ENCODE assay signal across 9 mouse cellular contexts in the genomic region with DNA sequence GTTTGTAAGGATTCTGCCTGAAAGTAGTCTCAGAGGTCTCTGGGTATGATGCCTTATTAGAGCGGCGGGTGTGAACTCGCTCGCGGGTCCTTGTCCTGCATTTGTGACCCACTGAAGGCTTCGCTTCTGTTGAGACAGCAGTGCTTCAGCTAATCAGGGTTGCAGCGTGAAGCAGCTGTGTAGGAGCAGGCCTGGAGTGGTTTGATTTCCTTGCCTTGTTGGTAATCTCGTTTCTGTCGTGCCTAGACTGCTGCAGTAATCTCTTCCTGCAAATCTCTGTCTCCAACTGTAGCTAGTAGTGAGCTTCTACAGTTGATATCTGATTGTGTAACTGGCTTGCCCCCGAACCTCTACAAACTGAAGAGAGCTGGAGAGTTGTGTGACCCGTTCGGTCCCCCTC. TPM values are rescaled to one million over a fixed set of nuclear protein-coding genes. Genes with fewer than 3 reads are reported as not detected.
DNase-seq lines count a peak whose midpoint lies in the region; ATAC-seq and TF ChIP-seq lines count a peak whose summit lies in the region.
"Had no signal": no experiment of that assay in that cellular context is flagged by ENCODE, and none has a peak within 500 bp of the region (broad histone marks: within the 10 kb centered on the region; RNA-seq: fewer than 3 reads in every experiment).

No protein-coding gene starts in this region.

- DNase-seq in gastrocnemius, adult 2 months, result no peak
- DNase-seq in gastrocnemius, postnatal 4 days (ENCODE audit: low spot score in 2 of 2), result no peak
- no peak for DNase-seq in forebrain, postnatal 0 days
- DNase-seq in urinary bladder, adult 2 months (ENCODE audit: low spot score), result no peak
- no peak for DNase-seq in adrenal gland, postnatal 25 days
- DNase-seq: B cell, adult 2 months had no signal

- peak overlapping the region; percentile 92 for H3K4me3 ChIP-seq in gastrocnemius, adult 2 months
- no peak overlapping the region for H3K4me3 ChIP-seq in C2C12 (ENCODE audit: insufficient read depth, poor library complexity, severe bottlenecking)
- no peak overlapping the region for H3K4me3 ChIP-seq in forebrain, postnatal 0 days (ENCODE audit: low read depth, low read length)
- H3K4me3 ChIP-seq in macrophage (ENCODE audit: inconsistent target), result peak overlapping the region; percentile 59; the same call in 1 of the 2 replicates

- H3K9ac ChIP-seq in forebrain, postnatal 0 days, result no peak overlapping the region

- H3K79me3 ChIP-seq in C2C12 (ENCODE audit: low read depth), result peaks cover 36% of the 10 kb centered on the region

- H3ac ChIP-seq in C2C12 (ENCODE audit: control insufficient read depth, insufficient read length, low read depth), result peak overlapping the region; percentile 40

- peaks cover 13% of the 10 kb centered on the region for H3K4me1 ChIP-seq in forebrain, postnatal 0 days (ENCODE audit: insufficient read depth)

- no peak for ATAC-seq in forebrain, postnatal 0 days
- no peak for ATAC-seq in monocyte, adult 5-6 weeks (replicated peaks; ENCODE audit: insufficient number of reproducible peaks, low FRiP score, low TSS enrichment, poor library complexity, severe bottlenecking)

- TF ChIP-seq CTCF in gastrocnemius, adult 2 months (IDR thresholded peaks at IDR 0.05), result no peak
- TF ChIP-seq CTCF in C2C12 (IDR thresholded peaks at IDR 0.05; ENCODE audit: control insufficient read depth, insufficient read depth, insufficient read length), result no peak
- no peak for TF ChIP-seq CTCF in forebrain, postnatal 0 days (IDR thresholded peaks at IDR 0.05; ENCODE audit: low read depth)

- WGBS in forebrain, postnatal 0 days, result 89% methylated on average over 12 of the region's 12 CpGs
- WGBS in macrophage (ENCODE audit: missing documents), result 72% methylated on average over 12 of the region's 12 CpGs

- no peaks in the 10 kb centered on the region for H3K9me3 ChIP-seq in forebrain, postnatal 0 days (ENCODE audit: low read length)

- no peak overlapping the region for H3K27ac ChIP-seq in gastrocnemius, adult 2 months
- no peak overlapping the region for H3K27ac ChIP-seq in forebrain, postnatal 0 days (ENCODE audit: low read depth, low read length)
- no peak overlapping the region for H3K27ac ChIP-seq in macrophage

- peaks cover 53% of the 10 kb centered on the region for H3K36me3 ChIP-seq in C2C12 (ENCODE audit: control insufficient read depth, insufficient read depth)
- H3K36me3 ChIP-seq in forebrain, postnatal 0 days (ENCODE audit: insufficient read depth), result peaks cover 20% of the 10 kb centered on the region
- peaks cover 24% of the 10 kb centered on the region for H3K36me3 ChIP-seq in macrophage (ENCODE audit: inconsistent target)

- peak overlapping the region; percentile 82 for H3K4me2 ChIP-seq in forebrain, postnatal 0 days (ENCODE audit: low read depth)

- H3K79me2 ChIP-seq in C2C12 (ENCODE audit: control insufficient read depth, insufficient read depth), result peaks cover 56% of the 10 kb centered on the region
- H3K79me2 ChIP-seq in macrophage (ENCODE audit: inconsistent target), result peaks cover 52% of the 10 kb centered on the region

- H3K27me3 ChIP-seq in C2C12 (ENCODE audit: control insufficient read depth, insufficient read depth, insufficient read length), result no peaks in the 10 kb centered on the region
- no peaks in the 10 kb centered on the region for H3K27me3 ChIP-seq in forebrain, postnatal 0 days (ENCODE audit: insufficient read depth, low read length)

- intact Hi-C loops in gastrocnemius, adult 2 months (cut with DNase I), result loop anchor here (5.0 to 10.0 kb wide), 3 partner anchors 48 to 1735 kb away; partner anchors contain the start of genes Lmo4 and Syde2

TF ChIP-seq in C2C12, 6 proteins besides CTCF, POLR2A, EP300 and RAD21:
- TF ChIP-seq FOSL1 (IDR thresholded peaks at IDR 0.05; ENCODE audit: insufficient read depth, low read length, poor library complexity, severe bottlenecking) (no peak), MYOG (IDR thresholded peaks at IDR 0.05; ENCODE audit: control insufficient read depth, extremely low read depth, insufficient read length) (no peak), MYOD1 (IDR thresholded peaks at IDR 0.05; ENCODE audit: control insufficient read depth, insufficient read length, low read depth) (no peak), MAX (IDR thresholded peaks at IDR 0.05) (no peak), USF1 (IDR thresholded peaks at IDR 0.05; ENCODE audit: low read depth) (no peak), CEBPB (IDR thresholded peaks at IDR 0.05; ENCODE audit: low read depth) (no peak)

RNA-seq across cellular contexts. Expression of gene 2410004B18Rik, which starts 1.6 kb away (rescaled TPM):
- total RNA-seq in gastrocnemius, adult 2 months (2021), result 10 to 100 TPM; 18.2 to 19.6 TPM
- 10 to 100 TPM; 15.0 to 22.4 TPM for total RNA-seq in gastrocnemius, postnatal 4 days (2021)
- polyA plus RNA-seq in C2C12 (2012; fragmentation: generic; extraction: Trizol) (22.9 TPM), macrophage (2018) (19.9 to 24.6 TPM (median 21.5 TPM) in 3 replicates)
- 57.5 and 71.2 TPM in 2 replicates for total RNA-seq in forebrain, postnatal 0 days (2014; rRNA removed)
- 96.4 and 97.3 TPM in 2 replicates for polyA plus RNA-seq in forebrain, postnatal 0 days (2015; fragmentation: Nextera tagmentation; extraction: Ambion mirVana)
- total RNA-seq in macrophage (2018; cell fraction: chromatin; rRNA removed), result 10 to 100 TPM; 22.4 to 61.2 (median 43.9) TPM
- total RNA-seq in macrophage (2018; cell fraction: cytosol; rRNA removed), result 10 to 100 TPM; 19.7 to 28.8 (median 24.7) TPM
- total RNA-seq in macrophage (2018; cell fraction: nucleus; rRNA removed), result 10 to 100 TPM; 17.7 to 48.8 (median 33.7) TPM
- 24.4 to 36.0 TPM (median 25.5 TPM) in 3 replicates for total RNA-seq in monocyte, adult 5-6 weeks (2017)
- polyA plus RNA-seq in urinary bladder, adult 2 months (2012; rRNA removed), result 18.9 and 23.1 TPM in 2 replicates
- 23.7 and 28.7 TPM in 2 replicates for total RNA-seq in adrenal gland, postnatal 25 days (2021)

RNA-seq across cellular contexts. Expression of gene Bcl10, which starts 16.8 kb away (rescaled TPM):
- 1 to 10 TPM; 9.6 to 9.8 TPM for total RNA-seq in gastrocnemius, adult 2 months (2021)
- total RNA-seq in gastrocnemius, postnatal 4 days (2021), result 10 to 100 TPM; 23.7 to 26.8 TPM
- polyA plus RNA-seq in C2C12 (2012; fragmentation: generic; extraction: Trizol) (28.8 TPM), macrophage (2018) (33.7 to 72.6 TPM (median 47.5 TPM) in 3 replicates)
- 30.5 and 33.2 TPM in 2 replicates for total RNA-seq in forebrain, postnatal 0 days (2014; rRNA removed)
- 34.4 and 38.1 TPM in 2 replicates for polyA plus RNA-seq in forebrain, postnatal 0 days (2015; fragmentation: Nextera tagmentation; extraction: Ambion mirVana)
- 100 to 1,000 TPM in 10 of 26 experiments, 10 to 100 TPM in 16; 44.5 to 169 (median 88.3) TPM for total RNA-seq in macrophage (2018; cell fraction: chromatin; rRNA removed)
- total RNA-seq in macrophage (2018; cell fraction: cytosol; rRNA removed), result 100 to 1,000 TPM in 9 of 26 experiments, 10 to 100 TPM in 17; 49.5 to 160 (median 77.9) TPM
- total RNA-seq in macrophage (2018; cell fraction: nucleus; rRNA removed), result 100 to 1,000 TPM in 16 of 26 experiments, 10 to 100 TPM in 10; 51.8 to 181 (median 111) TPM
- 122 to 137 TPM (median 132 TPM) in 3 replicates for total RNA-seq in monocyte, adult 5-6 weeks (2017)
- 24.3 and 25.7 TPM in 2 replicates for polyA plus RNA-seq in urinary bladder, adult 2 months (2012; rRNA removed)
- 24.5 and 25.1 TPM in 2 replicates for total RNA-seq in adrenal gland, postnatal 25 days (2021)

RNA-seq across cellular contexts. Expression of gene Syde2, which starts 48.3 kb away (rescaled TPM):
- 1 to 10 TPM in 1 of 2 experiments, under 1 TPM in 1; 0.97 to 1.1 TPM for total RNA-seq in gastrocnemius, adult 2 months (2021)
- total RNA-seq in gastrocnemius, postnatal 4 days (2021), result 1 to 10 TPM; 4.8 to 5.0 TPM
- polyA plus RNA-seq in C2C12 (2012; fragmentation: generic; extraction: Trizol) (2.6 TPM), macrophage (2018) (0.04 to 0.16 TPM in 2 of 3 replicates, not detected in the other)
- 5.1 and 5.7 TPM in 2 replicates for total RNA-seq in forebrain, postnatal 0 days (2014; rRNA removed)
- polyA plus RNA-seq in forebrain, postnatal 0 days (2015; fragmentation: Nextera tagmentation; extraction: Ambion mirVana), result 0.34 and 0.45 TPM in 2 replicates
- total RNA-seq in macrophage (2018; cell fraction: chromatin; rRNA removed), result under 1 TPM in 5 of 26 experiments, not detected in 21; 0.24 to 0.41 (median 0.27) TPM
- under 1 TPM in 15 of 26 experiments, not detected in 11; 0.03 to 0.24 (median 0.09) TPM for total RNA-seq in macrophage (2018; cell fraction: cytosol; rRNA removed)
- total RNA-seq in macrophage (2018; cell fraction: nucleus; rRNA removed), result under 1 TPM in 6 of 26 experiments, not detected in 20; 0.12 to 0.54 (median 0.24) TPM
- 0.32 to 1.6 TPM in 2 of 3 replicates, not detected in the other for total RNA-seq in monocyte, adult 5-6 weeks (2017)
- 9.9 and 10.9 TPM in 2 replicates for polyA plus RNA-seq in urinary bladder, adult 2 months (2012; rRNA removed)
- 7.9 and 9.2 TPM in 2 replicates for total RNA-seq in adrenal gland, postnatal 25 days (2021)

Comparison
In these comparisons a context has a peak if more than half of its experiments do, and no peak if none do; other contexts are left out.
1. H3K4me3 ChIP-seq: peak in gastrocnemius, adult 2 months (single experiment) and macrophage (single experiment); none in C2C12 (single experiment) and forebrain, postnatal 0 days (single experiment).